Mouse (Mus musculus): ENCODE measurements around the gene Evc. TPM values are rescaled to one million over a fixed set of nuclear protein-coding genes. Genes with fewer than 3 reads are reported as not detected.

The Evc gene
- polyA plus RNA-seq, 1 experiment from 2014 or later = 16.3 TPM

DNA sequence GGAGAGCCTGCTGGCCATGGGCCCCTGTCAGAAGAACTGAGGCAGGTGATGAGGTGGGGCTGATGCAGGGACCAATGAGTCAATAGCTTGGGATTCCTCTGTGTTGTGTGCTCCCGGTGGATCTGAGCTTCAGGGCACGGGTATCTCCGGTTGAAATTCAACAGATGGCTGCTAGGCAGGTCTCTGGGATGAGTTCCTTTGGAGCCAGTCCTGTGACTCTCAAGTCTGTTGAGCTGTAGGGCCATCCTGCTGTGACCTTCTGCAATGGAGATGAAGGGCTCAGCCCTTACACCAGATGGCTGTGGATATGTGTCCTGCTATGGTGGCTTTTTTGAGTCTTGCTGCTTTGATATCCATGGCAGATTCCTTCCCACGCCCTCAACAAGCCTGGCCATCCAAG, 89.2 kb downstream of the Evc start:
- Histone ChIP-seq H3K27me3 (ENCODE audit: control insufficient read depth, insufficient read depth, low read depth, low read length) (peaks cover 49% of the 10 kb centered on the region), H3K4me2 (ENCODE audit: low read depth, low read length) (no peak overlapping the region)

DNA sequence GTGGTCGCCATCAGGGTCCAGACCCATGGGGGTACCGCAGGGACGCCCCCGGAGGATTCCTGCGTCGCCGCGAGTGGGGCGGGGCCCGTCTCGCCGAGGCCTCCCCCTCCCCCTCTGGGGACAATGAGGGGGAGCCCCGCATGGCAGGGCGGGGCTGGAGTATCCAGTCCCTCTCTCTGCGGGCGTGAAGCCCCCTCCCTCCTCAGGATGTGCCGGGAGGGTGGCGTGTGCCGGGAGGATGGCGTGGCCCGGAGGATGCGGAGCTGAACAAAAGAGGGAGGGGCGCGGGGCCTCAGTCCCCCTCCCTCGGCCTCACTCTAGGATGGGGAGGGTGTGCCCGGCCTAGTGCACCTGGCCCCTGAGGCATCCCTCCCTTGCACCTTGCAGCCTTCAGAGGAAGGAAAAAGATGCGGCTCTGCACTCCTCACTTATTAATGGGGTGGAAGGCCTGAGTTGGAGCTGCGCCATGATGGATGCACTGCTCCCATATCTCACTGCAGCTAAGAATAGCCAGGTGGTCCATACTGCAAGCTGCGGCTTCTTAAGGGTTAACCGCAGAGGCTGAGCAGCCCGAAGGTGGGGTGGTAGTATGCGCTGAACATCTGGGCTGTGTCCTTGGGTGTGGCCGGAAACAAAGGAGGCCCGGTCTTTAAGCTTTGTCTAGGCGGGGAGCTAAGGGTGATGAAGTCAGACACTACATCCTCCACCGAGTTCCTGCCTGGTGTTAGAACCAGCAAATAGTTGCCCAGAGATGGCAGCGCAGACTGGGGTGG, 90.4 kb downstream of the Evc start:
- peaks cover 8% of the 10 kb centered on the region for H3K4me1 ChIP-seq (replicated peaks; ENCODE audit: control insufficient read depth, insufficient read depth, low read length)
- no peaks in the 10 kb centered on the region for H3K36me3 ChIP-seq (ENCODE audit: control insufficient read depth, insufficient read depth, low read length)
- peak overlapping the region; percentile 52 for H3K4me3 ChIP-seq (ENCODE audit: low read length)
- peaks cover 60% of the 10 kb centered on the region for H3K27me3 ChIP-seq (ENCODE audit: control insufficient read depth, insufficient read depth, low read depth, low read length)
- H3K4me2 ChIP-seq (ENCODE audit: low read depth, low read length) = peak overlapping the region; percentile 59
- peak overlapping the region; percentile 46 for H3K9ac ChIP-seq (ENCODE audit: low read length)
- no peaks in the 10 kb centered on the region; the same call in 1 of the 2 replicates for H3K9me3 ChIP-seq (ENCODE audit: control insufficient read depth, low read length)
- WGBS = 1% methylated on average over 29 of the region's 37 CpGs
- no peak overlapping the region for H3K27ac ChIP-seq (ENCODE audit: low read length)
- ATAC-seq (ENCODE audit: low read depth) = no peak

More for the DNA sequence above, 89.2 kb downstream of the Evc start:
- no peaks in the 10 kb centered on the region for H3K9me3 ChIP-seq (ENCODE audit: control insufficient read depth, low read length)
- no peak overlapping the region for H3K9ac ChIP-seq (ENCODE audit: low read length)
- H3K27ac ChIP-seq (ENCODE audit: low read length) = no peak overlapping the region
- H3K36me3 ChIP-seq (ENCODE audit: control insufficient read depth, insufficient read depth, low read length) = no peaks in the 10 kb centered on the region
- no peak overlapping the region for H3K4me3 ChIP-seq (ENCODE audit: low read length)
- no peak for ATAC-seq (ENCODE audit: low read depth)
- WGBS = 33% methylated on average over 4 of the region's 4 CpGs
- H3K4me1 ChIP-seq (replicated peaks; ENCODE audit: control insufficient read depth, insufficient read depth, low read length) = no peaks in the 10 kb centered on the region; the same call in 1 of the 2 replicates

DNA sequence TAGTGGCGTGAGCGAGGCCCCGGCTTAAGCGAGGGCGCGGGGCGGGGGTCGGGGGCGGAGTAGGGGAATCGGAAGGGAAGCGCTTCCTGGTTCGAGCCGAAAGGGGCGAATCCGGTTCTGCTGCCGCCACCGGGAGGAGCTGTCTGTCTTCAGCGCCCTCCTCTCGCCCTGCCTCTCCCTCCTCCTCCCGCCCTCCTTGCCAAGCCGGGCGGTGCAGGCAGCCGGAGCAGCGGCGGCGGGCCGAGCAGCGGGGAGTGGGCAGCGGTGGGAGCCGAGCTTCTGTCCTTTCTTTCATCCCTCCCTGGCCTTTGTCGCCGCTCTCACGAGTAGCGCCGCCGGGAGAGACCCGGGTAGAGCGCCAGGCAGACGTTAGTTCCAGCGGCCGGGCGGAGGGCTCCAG, 91.0 kb downstream of the Evc start:
- peak overlapping the region; percentile 46 for H3K9ac ChIP-seq (ENCODE audit: low read length)
- WGBS = under 1% methylated on average over 36 of the region's 42 CpGs
- peak; percentile 64 for ATAC-seq (ENCODE audit: low read depth)
- peaks cover 8% of the 10 kb centered on the region for H3K4me1 ChIP-seq (replicated peaks; ENCODE audit: control insufficient read depth, insufficient read depth, low read length)
- H3K36me3 ChIP-seq (ENCODE audit: control insufficient read depth, insufficient read depth, low read length) = no peaks in the 10 kb centered on the region
- no peak overlapping the region for H3K27ac ChIP-seq (ENCODE audit: low read length)
- peaks cover 67% of the 10 kb centered on the region for H3K27me3 ChIP-seq (ENCODE audit: control insufficient read depth, insufficient read depth, low read depth, low read length)
- no peaks in the 10 kb centered on the region; the same call in 1 of the 2 replicates for H3K9me3 ChIP-seq (ENCODE audit: control insufficient read depth, low read length)
- H3K4me2 ChIP-seq (ENCODE audit: low read depth, low read length) = peak overlapping the region; percentile 59
- peak overlapping the region; percentile 52 for H3K4me3 ChIP-seq (ENCODE audit: low read length)

DNA sequence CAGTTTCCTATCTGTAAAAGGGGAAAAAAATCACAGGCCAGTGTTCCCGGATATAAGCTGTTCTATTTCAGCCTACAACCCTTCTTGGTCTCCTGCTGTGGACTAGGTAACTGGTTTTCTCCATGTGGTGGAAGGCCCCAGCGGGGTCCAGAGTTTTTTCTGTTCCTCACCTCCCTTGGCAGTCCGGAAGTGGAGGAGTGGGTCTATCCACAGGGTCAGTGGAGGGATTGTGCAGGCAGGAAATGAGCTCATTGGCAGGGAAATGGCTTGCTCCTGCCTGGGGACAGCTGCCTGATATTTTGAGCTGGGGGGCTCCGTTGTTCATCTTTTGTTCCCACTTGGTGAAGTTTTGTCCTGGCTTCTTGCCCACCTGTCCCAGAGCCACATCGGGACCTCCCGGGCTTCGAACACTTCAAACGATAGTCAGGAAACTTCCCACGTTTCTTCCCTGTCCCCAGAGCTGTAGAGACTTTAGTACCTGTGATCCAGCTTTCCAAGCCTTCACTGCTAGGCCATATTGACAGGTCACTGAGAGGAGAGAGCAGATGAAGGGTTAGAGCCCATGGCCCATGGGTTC, 91.9 kb downstream of the Evc start:
- H3K4me2 ChIP-seq (ENCODE audit: low read depth, low read length) = no peak overlapping the region; the same call in 1 of the 2 replicates
- H3K4me3 ChIP-seq (ENCODE audit: low read length) = no peak overlapping the region; the same call in 1 of the 2 replicates
- no peak overlapping the region for H3K9ac ChIP-seq (ENCODE audit: low read length)
- no peaks in the 10 kb centered on the region for H3K36me3 ChIP-seq (ENCODE audit: control insufficient read depth, insufficient read depth, low read length)
- peak overlapping the region; percentile 29; the same call in 1 of the 2 replicates for H3K27ac ChIP-seq (ENCODE audit: low read length)
- peaks cover 71% of the 10 kb centered on the region for H3K27me3 ChIP-seq (ENCODE audit: control insufficient read depth, insufficient read depth, low read depth, low read length)
- H3K9me3 ChIP-seq (ENCODE audit: control insufficient read depth, low read length) = no peaks in the 10 kb centered on the region; the same call in 1 of the 2 replicates
- 32% methylated on average over 9 of the region's 9 CpGs for WGBS
- ATAC-seq (ENCODE audit: low read depth) = no peak
- peaks cover 8% of the 10 kb centered on the region for H3K4me1 ChIP-seq (replicated peaks; ENCODE audit: control insufficient read depth, insufficient read depth, low read length)

DNA sequence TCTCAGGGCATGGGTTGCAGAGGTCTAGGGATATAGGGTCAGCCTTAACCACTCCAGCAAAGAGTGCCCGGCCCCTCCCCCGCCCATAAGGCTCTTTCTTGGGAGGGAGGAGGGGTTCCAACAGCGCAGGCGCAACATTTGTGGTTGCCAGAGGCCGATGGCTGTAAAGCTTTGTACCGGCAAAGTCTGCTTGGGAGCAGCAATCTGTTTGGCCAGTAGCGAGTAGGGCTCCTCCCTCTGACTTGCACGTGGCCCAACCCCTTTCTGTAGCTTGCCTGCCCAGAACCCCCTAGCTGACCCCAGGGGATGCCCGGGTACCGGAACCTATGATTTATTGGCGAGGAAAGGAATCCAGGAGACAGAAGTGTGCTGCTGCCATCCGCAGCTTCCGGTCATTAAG, 92.5 kb downstream of the Evc start:
- H3K4me1 ChIP-seq (replicated peaks; ENCODE audit: control insufficient read depth, insufficient read depth, low read length) = peaks cover 8% of the 10 kb centered on the region
- H3K27ac ChIP-seq (ENCODE audit: low read length) = no peak overlapping the region
- H3K4me2 ChIP-seq (ENCODE audit: low read depth, low read length) = no peak overlapping the region
- 5% methylated on average over 13 of the region's 13 CpGs for WGBS
- peaks cover 71% of the 10 kb centered on the region for H3K27me3 ChIP-seq (ENCODE audit: control insufficient read depth, insufficient read depth, low read depth, low read length)
- no peak overlapping the region for H3K9ac ChIP-seq (ENCODE audit: low read length)
- no peak overlapping the region for H3K4me3 ChIP-seq (ENCODE audit: low read length)
- no peaks in the 10 kb centered on the region; the same call in 1 of the 2 replicates for H3K9me3 ChIP-seq (ENCODE audit: control insufficient read depth, low read length)
- ATAC-seq (ENCODE audit: low read depth) = no peak
- H3K36me3 ChIP-seq (ENCODE audit: control insufficient read depth, insufficient read depth, low read length) = no peaks in the 10 kb centered on the region

DNA sequence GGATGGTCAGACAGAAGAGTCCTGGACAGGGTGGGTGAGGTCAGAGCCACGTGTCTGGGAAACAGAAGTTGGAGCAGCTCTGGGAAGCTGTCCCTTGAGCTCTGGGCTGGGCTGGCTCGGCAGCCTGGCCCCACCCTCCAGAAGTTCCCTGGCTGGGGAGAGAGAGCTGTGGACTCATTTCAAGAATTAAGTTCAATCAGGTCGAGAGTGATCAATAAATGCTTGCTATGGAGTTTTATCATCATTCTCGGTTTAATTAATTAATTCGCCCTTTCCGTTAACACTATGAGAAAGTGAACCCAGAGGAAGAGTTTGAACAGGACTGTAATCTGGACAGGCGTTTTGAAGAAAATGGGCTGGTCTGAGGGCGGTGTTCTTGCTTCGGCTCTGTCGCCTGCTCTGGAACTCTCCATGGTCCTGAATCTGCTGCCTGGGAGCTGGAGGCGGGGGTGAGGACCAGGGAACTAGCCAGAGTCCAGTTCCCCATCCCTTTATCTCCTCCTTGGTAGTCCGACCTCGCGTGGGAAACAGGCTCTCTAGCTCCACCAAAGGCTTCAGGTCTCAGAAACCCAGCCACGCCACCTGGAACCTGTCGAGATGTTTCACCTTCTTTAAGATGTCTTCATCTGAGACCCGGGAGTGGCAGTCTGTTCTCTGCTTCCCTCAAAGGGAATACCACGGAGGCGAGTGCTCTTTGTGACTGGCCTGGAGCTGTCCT, 93.4 kb downstream of the Evc start:
- H3K4me1 ChIP-seq (replicated peaks; ENCODE audit: control insufficient read depth, insufficient read depth, low read length) = peaks cover 8% of the 10 kb centered on the region
- H3K4me3 ChIP-seq (ENCODE audit: low read length) = no peak overlapping the region
- no peak overlapping the region for H3K9ac ChIP-seq (ENCODE audit: low read length)
- peaks cover 71% of the 10 kb centered on the region for H3K27me3 ChIP-seq (ENCODE audit: control insufficient read depth, insufficient read depth, low read depth, low read length)
- no peak for ATAC-seq (ENCODE audit: low read depth)
- no peak overlapping the region for H3K27ac ChIP-seq (ENCODE audit: low read length)
- no peaks in the 10 kb centered on the region for H3K36me3 ChIP-seq (ENCODE audit: control insufficient read depth, insufficient read depth, low read length)
- no peaks in the 10 kb centered on the region; the same call in 1 of the 2 replicates for H3K9me3 ChIP-seq (ENCODE audit: control insufficient read depth, low read length)
- WGBS = 3% methylated on average over 19 of the region's 19 CpGs
- no peak overlapping the region for H3K4me2 ChIP-seq (ENCODE audit: low read depth, low read length)

DNA sequence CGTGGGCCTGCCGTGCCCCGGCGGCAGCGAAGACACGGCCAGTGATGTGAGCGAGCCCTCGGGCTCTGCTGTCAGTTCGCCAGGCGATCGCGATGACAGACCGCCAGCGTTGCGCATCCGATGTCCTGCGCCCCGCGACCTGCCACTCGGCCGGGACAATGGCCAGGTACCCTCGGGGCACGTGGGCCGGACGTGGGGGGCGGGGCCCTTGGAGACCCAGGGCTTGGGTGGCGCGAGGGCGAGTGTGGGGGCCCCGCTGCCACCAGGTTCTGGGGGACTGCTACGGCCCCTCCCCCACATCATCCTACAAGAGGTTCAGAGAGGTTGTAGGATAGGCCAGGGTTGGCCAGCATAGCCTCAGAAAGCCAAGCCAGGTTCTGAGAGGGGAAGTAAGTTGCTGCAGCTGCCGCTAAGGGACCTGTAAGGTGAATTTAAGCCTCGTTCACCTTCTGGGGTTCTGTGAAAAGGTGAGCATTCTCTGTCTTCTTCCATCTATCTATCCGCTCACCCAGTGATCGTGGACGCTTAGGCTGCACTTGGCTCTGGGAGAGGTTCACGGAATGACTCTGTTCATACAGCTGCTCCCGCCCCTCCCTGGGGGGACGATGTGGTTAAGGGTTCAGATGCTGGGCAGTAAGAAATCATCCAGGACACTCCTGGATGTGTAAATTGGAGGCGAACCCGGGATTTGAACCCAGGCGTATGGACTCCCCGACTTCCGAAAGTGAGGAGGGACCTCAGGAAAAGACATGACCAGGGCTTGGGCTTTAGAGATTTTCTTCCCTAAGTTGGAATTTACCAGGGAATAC, 94.1 kb downstream of the Evc start:
- H3K9ac ChIP-seq (ENCODE audit: low read length) = no peak overlapping the region
- no peak overlapping the region for H3K27ac ChIP-seq (ENCODE audit: low read length)
- WGBS = 11% methylated on average over 41 of the region's 44 CpGs
- H3K27me3 ChIP-seq (ENCODE audit: control insufficient read depth, insufficient read depth, low read depth, low read length) = peaks cover 70% of the 10 kb centered on the region
- H3K4me3 ChIP-seq (ENCODE audit: low read length) = peak overlapping the region; percentile 39
- H3K36me3 ChIP-seq (ENCODE audit: control insufficient read depth, insufficient read depth, low read length) = no peaks in the 10 kb centered on the region
- H3K4me1 ChIP-seq (replicated peaks; ENCODE audit: control insufficient read depth, insufficient read depth, low read length) = peaks cover 8% of the 10 kb centered on the region
- ATAC-seq (ENCODE audit: low read depth) = no peak
- H3K9me3 ChIP-seq (ENCODE audit: control insufficient read depth, low read length) = no peaks in the 10 kb centered on the region; the same call in 1 of the 2 replicates
- peak overlapping the region; percentile 62 for H3K4me2 ChIP-seq (ENCODE audit: low read depth, low read length)

DNA sequence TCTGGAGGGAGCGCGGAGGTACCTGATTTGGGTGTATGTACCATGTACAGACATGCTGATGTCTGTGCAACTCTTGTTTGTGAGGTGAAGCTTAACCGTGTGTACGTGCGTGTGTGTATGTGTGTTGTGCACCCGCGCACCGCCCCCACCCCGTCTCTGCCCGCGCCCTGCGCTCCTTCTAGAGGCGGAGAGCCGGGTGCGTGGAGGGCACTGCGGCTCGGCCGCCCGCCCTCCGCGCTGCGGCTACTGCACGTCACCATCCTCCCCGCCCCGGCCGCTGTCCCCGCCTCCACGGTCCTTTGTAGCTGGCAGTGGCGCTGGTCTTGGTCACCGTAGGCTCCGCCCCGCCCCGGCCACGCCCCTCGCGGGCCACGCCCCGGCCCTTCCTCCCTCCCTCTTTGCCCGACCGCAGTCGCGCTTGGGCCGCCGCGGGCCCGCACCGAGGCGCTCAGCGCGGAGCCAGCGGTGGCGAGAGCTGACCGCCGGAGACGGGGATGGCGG, 95.0 kb downstream of the Evc start, which contains the start of gene Crmp1:
Gene Crmp1, plus strand, starts transcription at position 290 of the 501 bp plus-strand sequence.
- no peak within 1 kb of the TSS for H3K9ac ChIP-seq (ENCODE audit: low read length)
- H3K4me1 ChIP-seq (replicated peaks; ENCODE audit: control insufficient read depth, insufficient read depth, low read length) = peaks cover 8% of the 10 kb centered on the region
- H3K4me3 ChIP-seq (ENCODE audit: low read length) = peak within 1 kb of the TSS; percentile 39
- peak; percentile 72 for ATAC-seq (ENCODE audit: low read depth)
- H3K4me2 ChIP-seq (ENCODE audit: low read depth, low read length) = peak within 1 kb of the TSS; percentile 62
- H3K27ac ChIP-seq (ENCODE audit: low read length) = no peak within 1 kb of the TSS
- H3K36me3 ChIP-seq (ENCODE audit: control insufficient read depth, insufficient read depth, low read length) = no peaks in the 10 kb centered on the region
- WGBS = 2% methylated on average over 50 of the region's 56 CpGs
- peaks cover 64% of the 10 kb centered on the region for H3K27me3 ChIP-seq (ENCODE audit: control insufficient read depth, insufficient read depth, low read depth, low read length)
- no peaks in the 10 kb centered on the region; the same call in 1 of the 2 replicates for H3K9me3 ChIP-seq (ENCODE audit: control insufficient read depth, low read length)

All from lung, embryonic 16.5 days (tissue).